Comparison of ENCODE assay signal across 16 mouse cellular contexts in the genomic region with DNA sequence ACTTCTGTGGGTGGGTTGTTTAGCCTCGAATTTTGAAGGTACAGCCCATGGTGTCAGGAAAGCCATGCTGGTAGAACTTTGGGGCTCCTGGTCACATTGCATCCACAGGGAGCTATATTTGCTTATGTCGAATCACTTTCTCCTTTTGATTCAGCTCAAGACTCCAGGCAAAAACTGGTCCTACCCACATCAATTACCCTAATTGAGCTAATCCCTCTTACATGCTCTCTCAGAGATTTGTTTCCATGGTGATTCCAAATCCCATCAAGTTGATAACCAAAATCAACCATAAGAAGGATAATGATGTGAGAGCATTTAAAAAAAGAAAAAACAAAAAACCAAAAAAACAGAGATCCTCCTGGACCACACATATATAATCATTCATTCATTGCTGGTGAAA.
DNase-seq lines count a peak whose midpoint lies in the region; ATAC-seq and TF ChIP-seq lines count a peak whose summit lies in the region.
"Had no signal": no experiment of that assay in that cellular context is flagged by ENCODE, and none has a peak within 500 bp of the region (broad histone marks: within the 10 kb centered on the region; RNA-seq: fewer than 3 reads in every experiment).

No protein-coding gene starts in this region.

- TF ChIP-seq CTCF in hindbrain, postnatal 0 days (IDR thresholded peaks at IDR 0.05; ENCODE audit: low read depth) = no peak
- TF ChIP-seq CTCF in brain, embryonic 14.5 days (IDR thresholded peaks at IDR 0.05; ENCODE audit: borderline replicate concordance, extremely low read depth, insufficient read depth, insufficient read length) = no peak
- TF ChIP-seq CTCF in intestine, postnatal 0 days (IDR thresholded peaks at IDR 0.05; ENCODE audit: low read depth) = no peak

- no peaks in the 10 kb centered on the region; the same call in 1 of the 2 replicates for H3K36me3 ChIP-seq in hindbrain, postnatal 0 days (ENCODE audit: insufficient read depth, low read length)
- no peaks in the 10 kb centered on the region for H3K36me3 ChIP-seq in hindbrain, embryonic 11.5 days (ENCODE audit: control insufficient read depth, insufficient read depth, low read length)
- peaks cover 7% of the 10 kb centered on the region; the same call in 1 of the 2 replicates for H3K36me3 ChIP-seq in intestine, postnatal 0 days (ENCODE audit: control insufficient read depth, insufficient read depth)

- intact Hi-C loops in heart, postnatal 36 days (cut with DNase I) = no loop called here

- no peak overlapping the region for H3K4me3 ChIP-seq in hindbrain, postnatal 0 days (ENCODE audit: low read length)
- no peak overlapping the region for H3K4me3 ChIP-seq in hindbrain, embryonic 11.5 days (ENCODE audit: low read depth, low read length)
- no peak overlapping the region for H3K4me3 ChIP-seq in intestine, postnatal 0 days (ENCODE audit: low read depth, low read length)
- H3K4me3 ChIP-seq: embryonic facial prominence, embryonic 12.5 days; forebrain, embryonic 12.5 days; heart, embryonic 10.5 days; hindbrain, embryonic 10.5 days; hindbrain, embryonic 15.5 days had no signal

- no peak for TF ChIP-seq POLR2A in brain, embryonic 14.5 days (IDR thresholded peaks at IDR 0.05; ENCODE audit: borderline replicate concordance, extremely low read depth, insufficient read depth, insufficient read length, poor library complexity, severe bottlenecking)

- no peaks in the 10 kb centered on the region for H3K9me3 ChIP-seq in hindbrain, postnatal 0 days (ENCODE audit: low read length)
- no peaks in the 10 kb centered on the region for H3K9me3 ChIP-seq in hindbrain, embryonic 11.5 days (ENCODE audit: control insufficient read depth, low read length)
- no peaks in the 10 kb centered on the region for H3K9me3 ChIP-seq in intestine, postnatal 0 days (ENCODE audit: control insufficient read depth)
- H3K9me3 ChIP-seq: embryonic facial prominence, embryonic 12.5 days; heart, embryonic 10.5 days; hindbrain, embryonic 15.5 days had no signal

- no peak for ATAC-seq in hindbrain, postnatal 0 days
- no peak for ATAC-seq in hindbrain, embryonic 11.5 days (ENCODE audit: low FRiP score)
- ATAC-seq in intestine, postnatal 0 days = no peak
- ATAC-seq: forebrain, postnatal 0 days; inflammation-experienced regulatory T-cells, adult 6 months had no signal

- H3K27me3 ChIP-seq in hindbrain, postnatal 0 days (ENCODE audit: insufficient read depth, low read length) = no peaks in the 10 kb centered on the region
- H3K27me3 ChIP-seq in hindbrain, embryonic 11.5 days (ENCODE audit: control insufficient read depth, insufficient read depth, low read length) = no peaks in the 10 kb centered on the region
- H3K27me3 ChIP-seq in intestine, postnatal 0 days (replicated peaks; ENCODE audit: control insufficient read depth, insufficient read depth, low read length) = no peaks in the 10 kb centered on the region
- H3K27me3 ChIP-seq: embryonic facial prominence, embryonic 12.5 days; hindbrain, embryonic 15.5 days had no signal

- H3K4me1 ChIP-seq in hindbrain, postnatal 0 days (ENCODE audit: insufficient read depth, low read length) = no peaks in the 10 kb centered on the region
- H3K4me1 ChIP-seq in hindbrain, embryonic 11.5 days (replicated peaks; ENCODE audit: control insufficient read depth, insufficient read depth, low read length) = no peaks in the 10 kb centered on the region
- H3K4me1 ChIP-seq in intestine, postnatal 0 days (replicated peaks; ENCODE audit: control insufficient read depth, insufficient read depth, low read length) = no peaks in the 10 kb centered on the region

- H3K4me2 ChIP-seq in hindbrain, postnatal 0 days (ENCODE audit: low read depth, low read length) = no peak overlapping the region
- H3K4me2 ChIP-seq in hindbrain, embryonic 11.5 days (replicated peaks; ENCODE audit: low read depth, low read length) = no peak overlapping the region
- no peak overlapping the region for H3K4me2 ChIP-seq in intestine, postnatal 0 days (replicated peaks; ENCODE audit: low read depth)
- H3K4me2 ChIP-seq: embryonic facial prominence, embryonic 12.5 days; forebrain, embryonic 12.5 days; hindbrain, embryonic 15.5 days had no signal

- no peak overlapping the region for H3K27ac ChIP-seq in hindbrain, postnatal 0 days
- H3K27ac ChIP-seq in hindbrain, embryonic 11.5 days (ENCODE audit: low read depth, low read length) = no peak overlapping the region
- no peak overlapping the region for H3K27ac ChIP-seq in intestine, postnatal 0 days (ENCODE audit: low read depth, low read length)
- H3K27ac ChIP-seq: embryonic facial prominence, embryonic 12.5 days; forebrain, embryonic 12.5 days; heart, embryonic 10.5 days; hindbrain, embryonic 10.5 days; hindbrain, embryonic 15.5 days had no signal

- peak; percentile 9 for DNase-seq in heart, adult 11 months
- DNase-seq in heart, postnatal 36 days = no peak
- peak; percentile 20 for DNase-seq in hindbrain, postnatal 0 days (ENCODE audit: low spot score)
- no peak for DNase-seq in hindbrain, embryonic 11.5 days (ENCODE audit: low spot score)
- peak; percentile 63 for DNase-seq in brain, embryonic 14.5 days (ENCODE audit: low read depth)
- DNase-seq in retina, postnatal 7 days (ENCODE audit: low read depth, low spot score) = peak; percentile 27
- DNase-seq: adrenal gland, postnatal 10 days; forebrain, postnatal 0 days; gastrocnemius, postnatal 25 days had no signal

- WGBS in hindbrain, postnatal 0 days = 34% methylated on average over 2 of the region's 2 CpGs
- WGBS in hindbrain, embryonic 11.5 days = 61% methylated on average over 2 of the region's 2 CpGs
- WGBS in intestine, postnatal 0 days = 50% methylated on average over 2 of the region's 2 CpGs

- H3K9ac ChIP-seq in hindbrain, postnatal 0 days (replicated peaks; ENCODE audit: low read length) = no peak overlapping the region
- H3K9ac ChIP-seq in hindbrain, embryonic 11.5 days (ENCODE audit: low read depth, low read length) = no peak overlapping the region
- no peak overlapping the region for H3K9ac ChIP-seq in intestine, postnatal 0 days (ENCODE audit: low read depth, low read length)
- H3K9ac ChIP-seq: embryonic facial prominence, embryonic 12.5 days; forebrain, embryonic 12.5 days; forebrain, postnatal 0 days; hindbrain, embryonic 15.5 days had no signal

Comparison
In these comparisons a context has a peak if more than half of its experiments do, and no peak if none do; other contexts are left out.
1. DNase-seq: peak in heart, adult 11 months (single experiment), hindbrain, postnatal 0 days (single experiment), brain, embryonic 14.5 days (single experiment) and retina, postnatal 7 days (single experiment); none in heart, postnatal 36 days (0 of 2) and hindbrain, embryonic 11.5 days (single experiment).